Mouse (Mus musculus): ENCODE data around the gene Sox5. TPM values are rescaled to one million over a fixed set of nuclear protein-coding genes. Genes with fewer than 3 reads are reported as not detected.

Gene Sox5
- polyA plus RNA-seq, 1 experiment: 2.5 TPM

DNA sequence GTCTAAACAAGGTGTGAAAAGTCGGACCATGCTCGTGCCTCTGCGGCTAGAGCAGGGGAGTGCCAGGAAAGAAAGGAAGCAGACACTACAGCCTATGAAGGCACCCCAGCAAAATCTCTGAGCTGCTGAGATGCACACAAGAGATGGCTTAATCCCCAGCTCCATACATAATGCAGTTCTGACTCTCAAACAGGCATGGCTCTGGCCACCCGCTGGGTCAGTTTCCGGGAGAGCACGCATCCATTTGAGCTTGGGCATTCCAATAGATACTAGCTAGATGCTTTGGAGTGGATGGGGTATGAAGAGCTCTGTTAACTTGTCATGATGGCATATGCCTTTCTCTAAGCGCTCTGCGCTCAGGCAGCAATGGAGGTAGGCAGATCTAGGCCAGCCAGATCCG lies 132.9 kb downstream of the Sox5 start:
- no peak overlapping the region for H3K27ac ChIP-seq (ENCODE audit: insufficient read depth, low read length)
- H3K36me3 ChIP-seq (ENCODE audit: control insufficient read depth, insufficient read depth, low read length): no peaks in the 10 kb centered on the region
- no peaks in the 10 kb centered on the region for H3K4me1 ChIP-seq (ENCODE audit: control insufficient read depth, insufficient read depth, insufficient read length)
- DNase-seq (ENCODE audit: low read depth in 1 of 2, low spot score in 2 of 2): no peak
- whole genome bisulfite sequencing: 91% methylated on average over 9 of the region's 9 CpGs
- TF ChIP-seq CTCF (IDR thresholded peaks at IDR 0.05; ENCODE audit: extremely low read depth, insufficient read depth, insufficient read length, insufficient replicate concordance) (no peak), POLR2A (IDR thresholded peaks at IDR 0.05; ENCODE audit: low read depth, low read length) (no peak)
- H3K27me3 ChIP-seq (ENCODE audit: control insufficient read depth, insufficient read depth, low read length): no peaks in the 10 kb centered on the region
- no peak overlapping the region for H3K4me3 ChIP-seq (ENCODE audit: extremely low read depth, insufficient read depth, insufficient read length)

DNA sequence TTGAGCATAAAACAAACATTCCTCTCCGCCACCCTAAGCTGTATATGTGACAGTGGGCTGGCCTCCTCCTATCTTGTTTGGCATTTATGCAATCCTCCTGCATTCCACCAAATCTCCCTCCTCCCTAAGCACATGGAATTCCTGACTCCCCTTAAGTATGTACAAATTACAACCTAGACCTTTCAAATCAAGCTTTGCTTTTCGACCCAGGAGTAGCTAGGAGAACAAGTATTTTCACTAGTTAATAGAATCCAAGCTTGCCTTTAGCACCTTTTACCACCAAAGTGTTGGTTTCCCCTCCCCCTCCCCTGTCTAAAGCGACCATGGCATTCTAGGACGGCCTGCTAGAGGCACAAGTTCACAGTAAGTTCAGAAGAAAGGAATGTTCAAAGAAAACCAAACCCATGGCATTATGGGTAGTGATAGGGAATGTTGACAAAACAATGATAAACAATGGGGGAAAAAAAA lies 133.6 kb downstream of the Sox5 start:
- no peaks in the 10 kb centered on the region for H3K27me3 ChIP-seq (ENCODE audit: control insufficient read depth, insufficient read depth, low read length)
- 59% methylated on average over 4 of the region's 4 CpGs for WGBS
- no peak for DNase-seq (ENCODE audit: low read depth in 1 of 2, low spot score in 2 of 2)
- no peak overlapping the region for H3K4me3 ChIP-seq (ENCODE audit: extremely low read depth, insufficient read depth, insufficient read length)
- no peak overlapping the region for H3K27ac ChIP-seq (ENCODE audit: insufficient read depth, low read length)
- no peaks in the 10 kb centered on the region for H3K36me3 ChIP-seq (ENCODE audit: control insufficient read depth, insufficient read depth, low read length)
- H3K4me1 ChIP-seq (ENCODE audit: control insufficient read depth, insufficient read depth, insufficient read length): no peaks in the 10 kb centered on the region
- TF ChIP-seq CTCF (IDR thresholded peaks at IDR 0.05; ENCODE audit: extremely low read depth, insufficient read depth, insufficient read length, insufficient replicate concordance) (no peak), POLR2A (IDR thresholded peaks at IDR 0.05; ENCODE audit: low read depth, low read length) (no peak)

DNA sequence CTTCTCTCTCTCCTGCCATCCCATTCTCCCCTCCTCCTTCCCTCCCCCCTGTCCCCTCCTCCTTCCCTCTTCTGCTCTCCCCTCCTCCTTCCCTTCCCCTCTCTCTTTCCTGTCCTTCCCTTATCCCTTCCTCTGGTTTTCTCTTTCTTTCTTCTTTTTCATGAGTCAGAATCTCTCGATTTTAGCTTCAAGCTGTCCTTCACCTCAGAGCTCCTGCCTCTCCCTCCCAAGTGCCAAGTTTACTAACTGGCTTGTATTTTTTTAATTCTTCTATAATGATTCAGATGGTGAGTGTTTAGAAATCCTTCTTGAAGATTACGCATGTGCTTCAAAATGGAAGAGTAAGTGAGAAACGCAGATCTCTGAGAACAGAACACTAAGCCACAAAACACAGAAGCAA lies 135.4 kb downstream of the Sox5 start:
- no peak for TF ChIP-seq CTCF (IDR thresholded peaks at IDR 0.05; ENCODE audit: extremely low read depth, insufficient read depth, insufficient read length, insufficient replicate concordance)
- TF ChIP-seq POLR2A (IDR thresholded peaks at IDR 0.05; ENCODE audit: low read depth, low read length): no peak
- DNase-seq (ENCODE audit: low read depth in 1 of 2, low spot score in 2 of 2): no peak
- Histone ChIP-seq H3K27ac (ENCODE audit: insufficient read depth, low read length) (no peak overlapping the region), H3K36me3 (ENCODE audit: control insufficient read depth, insufficient read depth, low read length) (no peaks in the 10 kb centered on the region), H3K4me1 (ENCODE audit: control insufficient read depth, insufficient read depth, insufficient read length) (no peaks in the 10 kb centered on the region), H3K4me3 (ENCODE audit: extremely low read depth, insufficient read depth, insufficient read length) (no peak overlapping the region), H3K27me3 (ENCODE audit: control insufficient read depth, insufficient read depth, low read length) (no peaks in the 10 kb centered on the region)
- WGBS: 77% methylated on average over 3 of the region's 3 CpGs

DNA sequence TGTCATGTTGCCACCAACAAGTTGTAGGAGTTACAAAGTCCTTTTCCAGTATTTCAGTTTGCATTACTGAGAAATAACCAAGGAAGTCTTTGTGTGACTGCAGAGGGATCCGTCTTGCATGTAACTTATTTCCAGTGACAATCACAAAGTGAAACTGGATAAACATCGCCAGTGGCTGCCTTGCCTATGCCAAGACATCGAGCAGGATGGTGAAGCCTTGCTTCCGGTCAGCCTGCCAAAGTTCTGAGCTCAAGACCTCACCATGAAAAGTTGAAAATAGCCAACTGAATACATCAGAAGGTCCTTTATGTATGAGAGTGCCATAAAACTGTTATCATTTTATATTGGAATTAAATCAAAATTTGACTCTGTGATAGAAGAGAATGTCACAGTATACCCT lies 136.0 kb downstream of the Sox5 start:
- TF ChIP-seq CTCF (IDR thresholded peaks at IDR 0.05; ENCODE audit: extremely low read depth, insufficient read depth, insufficient read length, insufficient replicate concordance) (no peak), POLR2A (IDR thresholded peaks at IDR 0.05; ENCODE audit: low read depth, low read length) (no peak)
- WGBS: 84% methylated on average over 4 of the region's 4 CpGs
- no peaks in the 10 kb centered on the region for H3K36me3 ChIP-seq (ENCODE audit: control insufficient read depth, insufficient read depth, low read length)
- H3K4me3 ChIP-seq (ENCODE audit: extremely low read depth, insufficient read depth, insufficient read length): no peak overlapping the region
- no peak overlapping the region for H3K27ac ChIP-seq (ENCODE audit: insufficient read depth, low read length)
- no peak for DNase-seq (ENCODE audit: low read depth in 1 of 2, low spot score in 2 of 2)
- no peaks in the 10 kb centered on the region for H3K27me3 ChIP-seq (ENCODE audit: control insufficient read depth, insufficient read depth, low read length)
- no peaks in the 10 kb centered on the region for H3K4me1 ChIP-seq (ENCODE audit: control insufficient read depth, insufficient read depth, insufficient read length)

DNA sequence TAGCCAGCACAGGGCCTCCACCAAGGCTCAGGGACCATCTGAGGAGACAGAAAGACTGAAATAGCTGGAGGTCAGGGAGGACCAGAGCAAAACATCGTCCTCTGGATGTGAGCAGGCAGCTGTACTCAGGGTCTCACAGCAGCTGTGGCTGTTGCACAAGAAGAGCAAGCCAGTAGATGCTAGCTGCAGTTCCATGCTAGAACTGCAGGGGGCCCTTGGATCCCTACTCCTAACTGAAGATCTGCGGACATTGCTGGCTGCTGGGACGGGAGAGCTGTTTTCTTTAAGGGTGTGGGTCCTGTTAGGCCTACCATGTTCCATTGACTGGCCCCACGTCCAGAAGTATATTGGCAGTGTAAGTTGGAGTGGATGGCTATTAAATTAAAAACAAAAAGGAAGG lies 137.1 kb downstream of the Sox5 start:
- Histone ChIP-seq H3K27ac (ENCODE audit: insufficient read depth, low read length) (no peak overlapping the region), H3K4me3 (ENCODE audit: extremely low read depth, insufficient read depth, insufficient read length) (no peak overlapping the region), H3K27me3 (ENCODE audit: control insufficient read depth, insufficient read depth, low read length) (no peaks in the 10 kb centered on the region), H3K4me1 (ENCODE audit: control insufficient read depth, insufficient read depth, insufficient read length) (no peaks in the 10 kb centered on the region), H3K36me3 (ENCODE audit: control insufficient read depth, insufficient read depth, low read length) (no peaks in the 10 kb centered on the region)
- WGBS: 74% methylated on average over 4 of the region's 4 CpGs
- TF ChIP-seq CTCF (IDR thresholded peaks at IDR 0.05; ENCODE audit: extremely low read depth, insufficient read depth, insufficient read length, insufficient replicate concordance): peak; percentile 59; the same call in 1 of the 2 replicates
- TF ChIP-seq POLR2A (IDR thresholded peaks at IDR 0.05; ENCODE audit: low read depth, low read length): no peak
- DNase-seq (ENCODE audit: low read depth in 1 of 2, low spot score in 2 of 2): peak; percentile 41 to 53

DNA sequence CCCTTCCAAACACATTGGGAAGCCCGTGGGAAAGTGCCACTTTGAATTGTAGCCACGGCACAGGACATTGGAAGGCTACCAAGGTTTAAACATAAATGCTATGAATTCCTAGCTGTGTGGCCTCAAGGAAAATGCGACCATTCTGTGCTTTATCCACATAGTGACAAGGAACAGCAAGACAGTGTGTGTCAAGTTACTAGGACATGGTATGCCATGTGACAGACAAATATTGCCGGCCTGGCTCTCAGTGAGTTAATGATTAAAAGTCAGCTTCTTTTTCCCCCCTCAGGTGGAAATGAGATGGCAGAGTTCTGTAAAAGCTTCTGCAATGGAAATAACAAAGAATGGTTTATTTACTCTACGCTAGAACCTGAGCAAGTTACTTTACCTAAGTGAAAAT lies 138.2 kb downstream of the Sox5 start:
- no peaks in the 10 kb centered on the region for H3K27me3 ChIP-seq (ENCODE audit: control insufficient read depth, insufficient read depth, low read length)
- H3K4me3 ChIP-seq (ENCODE audit: extremely low read depth, insufficient read depth, insufficient read length): no peak overlapping the region
- no peak overlapping the region for H3K27ac ChIP-seq (ENCODE audit: insufficient read depth, low read length)
- H3K36me3 ChIP-seq (ENCODE audit: control insufficient read depth, insufficient read depth, low read length): no peaks in the 10 kb centered on the region
- WGBS: 91% methylated on average over 5 of the region's 5 CpGs
- H3K4me1 ChIP-seq (ENCODE audit: control insufficient read depth, insufficient read depth, insufficient read length): no peaks in the 10 kb centered on the region
- TF ChIP-seq CTCF (IDR thresholded peaks at IDR 0.05; ENCODE audit: extremely low read depth, insufficient read depth, insufficient read length, insufficient replicate concordance) (no peak), POLR2A (IDR thresholded peaks at IDR 0.05; ENCODE audit: low read depth, low read length) (no peak)
- no peak for DNase-seq (ENCODE audit: low read depth in 1 of 2, low spot score in 2 of 2)

DNA sequence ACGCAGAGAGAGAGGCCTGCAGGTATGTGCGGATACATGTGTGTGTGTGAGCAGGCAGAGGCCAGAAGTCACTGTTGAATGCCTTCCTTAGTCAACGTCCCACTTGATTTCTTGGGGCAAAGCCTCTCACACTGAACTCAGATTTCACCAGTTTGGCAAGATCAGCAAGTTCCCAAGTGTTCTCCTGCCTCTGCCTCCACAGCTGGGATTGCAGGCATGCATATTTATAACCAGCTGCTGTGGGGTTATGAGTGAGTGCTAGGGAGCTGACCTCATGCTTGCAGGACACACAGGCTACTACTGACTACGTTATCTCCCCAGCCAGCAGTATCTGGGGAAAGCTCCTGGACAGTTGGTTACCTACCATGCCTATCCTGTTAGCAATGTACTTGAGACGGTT lies 139.9 kb downstream of the Sox5 start:
- no peak overlapping the region for H3K4me3 ChIP-seq (ENCODE audit: extremely low read depth, insufficient read depth, insufficient read length)
- DNase-seq (ENCODE audit: low read depth in 1 of 2, low spot score in 2 of 2): no peak
- no peaks in the 10 kb centered on the region for H3K36me3 ChIP-seq (ENCODE audit: control insufficient read depth, insufficient read depth, low read length)
- no peaks in the 10 kb centered on the region for H3K4me1 ChIP-seq (ENCODE audit: control insufficient read depth, insufficient read depth, insufficient read length)
- H3K27me3 ChIP-seq (ENCODE audit: control insufficient read depth, insufficient read depth, low read length): no peaks in the 10 kb centered on the region
- no peak overlapping the region for H3K27ac ChIP-seq (ENCODE audit: insufficient read depth, low read length)
- TF ChIP-seq POLR2A (IDR thresholded peaks at IDR 0.05; ENCODE audit: low read depth, low read length) (no peak), CTCF (IDR thresholded peaks at IDR 0.05; ENCODE audit: extremely low read depth, insufficient read depth, insufficient read length, insufficient replicate concordance) (no peak)
- 79% methylated on average over 5 of the region's 5 CpGs for WGBS

Measured in spleen, adult 2 months (tissue).